Mouse (Mus musculus) retina, postnatal 7 days (tissue): ENCODE results near the gene Tgif1.

Source experiments
- DNase-seq: peaks from one replicate; pipeline ENCODE4 v3.0.0-alpha.2; 2012; ENCODE audit warnings: low read depth, low spot score

Gene Tgif1

GRCm38 (mm10) chr17:70853436-70853905 is at the start of gene Tgif1:
Tgif1 (minus strand) TSS chr17:70853546.
- DNase-seq, result no peak

GRCm38 (mm10) chr17:70900660-70901059 is 47.3 kb upstream of the Tgif1 start:
- DNase-seq, result no peak

GRCm38 (mm10) chr17:70899642-70900041 is 46.3 kb upstream of the Tgif1 start:
- DNase-seq, result no peak

GRCm38 (mm10) chr17:70894867-70895266 is 41.5 kb upstream of the Tgif1 start:
- no peak for DNase-seq

- no peak for DNase-seq
Observed at GRCm38 (mm10) chr17:70893151-70893550, 39.8 kb upstream of the Tgif1 start.

GRCm38 (mm10) chr17:70892288-70893096 is 39.1 kb upstream of the Tgif1 start:
- DNase-seq, result no peak

GRCm38 (mm10) chr17:70890571-70890970 is 37.2 kb upstream of the Tgif1 start:
- no peak for DNase-seq

GRCm38 (mm10) chr17:70888657-70889056 is 35.3 kb upstream of the Tgif1 start:
- DNase-seq, result no peak

- no peak for DNase-seq
Observed at GRCm38 (mm10) chr17:70887848-70888247, 34.5 kb upstream of the Tgif1 start.

- no peak for DNase-seq
Observed at GRCm38 (mm10) chr17:70886641-70887391, 33.5 kb upstream of the Tgif1 start.

- DNase-seq, result no peak
Observed at GRCm38 (mm10) chr17:70885868-70886267, 32.5 kb upstream of the Tgif1 start.

GRCm38 (mm10) chr17:70881934-70882333 is 28.6 kb upstream of the Tgif1 start:
- no peak for DNase-seq

GRCm38 (mm10) chr17:70881194-70881593 is 27.8 kb upstream of the Tgif1 start:
- no peak for DNase-seq

- no peak for DNase-seq
Observed at GRCm38 (mm10) chr17:70878237-70878636, 24.9 kb upstream of the Tgif1 start.

- DNase-seq, result no peak
Observed at GRCm38 (mm10) chr17:70873778-70874124, 20.4 kb upstream of the Tgif1 start.

- no peak for DNase-seq
Observed at GRCm38 (mm10) chr17:70872936-70873777, 19.8 kb upstream of the Tgif1 start.

GRCm38 (mm10) chr17:70872094-70872929 is 19.0 kb upstream of the Tgif1 start:
- DNase-seq, result no peak

GRCm38 (mm10) chr17:70871676-70872075 is 18.3 kb upstream of the Tgif1 start:
- DNase-seq, result no peak

- DNase-seq, result no peak
Observed at GRCm38 (mm10) chr17:70870581-70870980, 17.2 kb upstream of the Tgif1 start.

GRCm38 (mm10) chr17:70868577-70869229 is 15.4 kb upstream of the Tgif1 start:
- no peak for DNase-seq
